Mouse (Mus musculus): ENCODE measurements around the gene Prkag1. TPM values are rescaled to one million over a fixed set of nuclear protein-coding genes. Genes with fewer than 3 reads are reported as not detected.

Prkag1 gene
- 84.8 TPM for polyA plus RNA-seq (2017; shearing (Covaris generic))

GRCm38 (mm10) chr15:98830736-98831683, at the start of gene Prkag1:
Gene Prkag1 (minus strand): TSS chr15:98831521.

GRCm38 (mm10) chr15:98871070-98871915, 40.0 kb upstream of the Prkag1 start, which contains the start of gene Kmt2d:
Gene Kmt2d (minus strand): TSS chr15:98871204.

GRCm38 (mm10) chr15:98809390-98809789, 21.9 kb downstream of the Prkag1 start, which contains the start of gene Ddn:
Gene Ddn (minus strand): TSS chr15:98809490.

GRCm38 (mm10) chr15:98789661-98790535, 41.4 kb downstream of the Prkag1 start, which contains the start of gene Wnt1:
Gene Wnt1 (plus strand): TSS chr15:98789857.

GRCm38 (mm10) chr15:98777762-98778161, 53.6 kb downstream of the Prkag1 start, which contains the start of gene Wnt10b:
Gene Wnt10b (minus strand): TSS chr15:98778150.

Other genes starting within 250 kb of the Prkag1 start
- 0.57 TPM for gene Adcy6, start 221.4 kb downstream of the Prkag1 start, polyA plus RNA-seq (2017; shearing (Covaris generic))
- gene Cacnb3, start 200.7 kb downstream of the Prkag1 start, polyA plus RNA-seq (2017; shearing (Covaris generic)): 0.15 TPM
- gene Ddx23, start 168.6 kb downstream of the Prkag1 start, polyA plus RNA-seq (2017; shearing (Covaris generic)): 27.5 TPM
- gene Rnd1, start 154.1 kb downstream of the Prkag1 start, polyA plus RNA-seq (2017; shearing (Covaris generic)): 2.8 TPM
- 0.70 TPM for gene Ccdc65, start 123.3 kb downstream of the Prkag1 start, polyA plus RNA-seq (2017; shearing (Covaris generic))
- gene Fkbp11, start 103.3 kb downstream of the Prkag1 start, polyA plus RNA-seq (2017; shearing (Covaris generic)): not detected
- gene Arf3, start 68.3 kb downstream of the Prkag1 start, polyA plus RNA-seq (2017; shearing (Covaris generic)): 93.8 TPM
- 0.31 TPM for gene Wnt10b, start 53.4 kb downstream of the Prkag1 start, polyA plus RNA-seq (2017; shearing (Covaris generic))
- gene Wnt1, start 41.7 kb downstream of the Prkag1 start, polyA plus RNA-seq (2017; shearing (Covaris generic)): not detected
- gene Ddn, start 22.0 kb downstream of the Prkag1 start, polyA plus RNA-seq (2017; shearing (Covaris generic)): not detected
- 27.4 TPM for gene Kmt2d, start 39.7 kb upstream of the Prkag1 start, polyA plus RNA-seq (2017; shearing (Covaris generic))
- 19.0 TPM for gene Rhebl1, start 63.0 kb upstream of the Prkag1 start, polyA plus RNA-seq (2017; shearing (Covaris generic))
- 0.09 TPM for gene Dhh, start 67.0 kb upstream of the Prkag1 start, polyA plus RNA-seq (2017; shearing (Covaris generic))
- 105 TPM for gene Lmbr1l, start 86.7 kb upstream of the Prkag1 start, polyA plus RNA-seq (2017; shearing (Covaris generic))
- gene Tuba1b, start 103.0 kb upstream of the Prkag1 start, polyA plus RNA-seq (2017; shearing (Covaris generic)): 286 TPM
- gene Gm49450, start 122.0 kb upstream of the Prkag1 start, polyA plus RNA-seq (2017; shearing (Covaris generic)): not detected
- gene Tuba1a, start 122.2 kb upstream of the Prkag1 start, polyA plus RNA-seq (2017; shearing (Covaris generic)): 187 TPM
- 33.2 TPM for gene Tuba1c, start 198.4 kb upstream of the Prkag1 start, polyA plus RNA-seq (2017; shearing (Covaris generic))
- not detected for gene Prph, start 223.7 kb upstream of the Prkag1 start, polyA plus RNA-seq (2017; shearing (Covaris generic))
- not detected for gene Troap, start 243.1 kb upstream of the Prkag1 start, polyA plus RNA-seq (2017; shearing (Covaris generic))